Mouse (Mus musculus) stomach, embryonic 15.5 days (tissue): ENCODE measurements around the gene Hs3st6. TPM values are rescaled to one million over a fixed set of nuclear protein-coding genes. Genes with fewer than 3 reads are reported as not detected.

Source experiments
- ATAC-seq: fragments of 200-750 bp; cut with Nextera tagmentation; 2 replicates; pipeline ENCODE4 v1.8.0; 2017; ENCODE audit warnings: low read depth, moderate number of reproducible peaks, moderate TSS enrichment; ENCODE audit not compliant: insufficient read depth, low FRiP score
- H3K27ac ChIP-seq: fragments of 300-500 bp; sonication (generic); 2 replicates; pipeline ENCODE4 v1.5.1; 2015; ENCODE audit warnings: mild to moderate bottlenecking, inconsistent platforms
- H3K27me3 ChIP-seq: fragments of 300-500 bp; sonication (generic); replicated peaks from 2 replicates; pipeline ENCODE4 v1.6.1; 2015; ENCODE audit warnings: inconsistent platforms
- H3K36me3 ChIP-seq: fragments of 300-500 bp; sonication (generic); 2 replicates; pipeline ENCODE4 v1.6.1; 2015; ENCODE audit warnings: inconsistent platforms
- H3K4me1 ChIP-seq: fragments of 300-500 bp; sonication (generic); 2 replicates; pipeline ENCODE4 v1.6.1; 2015; ENCODE audit warnings: inconsistent platforms
- H3K4me2 ChIP-seq: fragments of 300-500 bp; sonication (generic); 2 replicates; pipeline ENCODE4 v1.6.1; 2015; ENCODE audit warnings: mild to moderate bottlenecking, inconsistent platforms
- H3K4me3 ChIP-seq: fragments of 300-500 bp; sonication (generic); replicated peaks from 2 replicates; pipeline ENCODE4 v1.5.1; 2015; ENCODE audit warnings: inconsistent platforms
- H3K9ac ChIP-seq: fragments of 300-500 bp; sonication (generic); 2 replicates; pipeline ENCODE4 v1.6.1; 2015; ENCODE audit warnings: inconsistent platforms
- H3K9me3 ChIP-seq: fragments of 300-500 bp; sonication (generic); 2 replicates; pipeline ENCODE4 v1.6.1; 2016; ENCODE audit warnings: inconsistent platforms
- whole genome bisulfite sequencing: fragments of 180-500 bp; shearing (Covaris S2); methylation state at CpG from one replicate; pipeline ENCODE4 v1.1.7; 2015; 5-methylcytosine and 5-hydroxymethylcytosine counted together
- polyA plus RNA-seq: library from polyadenylated mRNA; unstranded; fragments of >200 nt; fragmentation: Nextera tagmentation; extraction: Ambion mirVana; gene quantifications from 2 replicates; pipeline ENCODE4 v1.2.1, GENCODE M21; 2015

The Hs3st6 gene
- polyA plus RNA-seq, 1 experiment from 2014 or later, result 1.5 TPM

DNA sequence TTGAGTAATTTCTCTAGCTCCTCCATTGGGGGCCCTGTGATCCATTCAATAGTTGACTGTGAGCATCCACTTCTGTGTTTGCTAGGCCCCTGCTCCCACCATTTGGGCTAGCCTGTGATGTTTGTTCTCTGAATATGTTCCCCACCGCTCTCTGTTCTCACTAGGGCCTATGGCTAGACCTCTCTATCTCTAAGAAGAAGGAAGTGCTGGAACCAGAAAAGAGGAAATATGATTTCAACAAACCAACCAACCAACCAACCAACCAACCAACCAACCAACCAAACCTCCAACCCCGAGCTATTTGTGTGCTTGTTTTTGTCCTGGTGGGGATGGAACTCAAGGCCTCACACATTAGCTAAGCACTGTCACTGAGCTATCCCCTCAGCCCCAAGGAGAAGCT is 28.0 kb downstream of the Hs3st6 start:
- no peak overlapping the region for H3K4me3 ChIP-seq
- WGBS, result 83% methylated on average over 2 of the region's 2 CpGs

DNA sequence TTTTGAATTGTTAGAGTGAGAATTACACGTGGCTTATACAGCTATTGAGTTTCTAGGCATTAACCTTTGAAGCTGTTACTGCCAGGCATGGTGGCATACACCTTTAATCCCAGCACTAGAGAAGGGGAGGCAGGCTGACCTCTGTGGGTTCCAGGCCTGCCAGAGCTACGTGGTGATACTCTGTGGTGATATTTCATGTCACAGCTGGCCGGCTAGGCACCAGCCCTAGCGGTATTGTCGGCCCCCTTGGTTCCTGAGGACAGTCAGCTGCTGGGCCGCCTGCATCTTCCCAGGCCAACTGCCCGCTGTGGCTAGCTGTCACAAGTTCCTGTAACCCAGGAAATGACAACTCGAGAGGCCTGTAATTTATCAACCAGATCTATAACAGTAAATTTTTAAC is 39.4 kb downstream of the Hs3st6 start:
- H3K4me1 ChIP-seq, result no peaks in the 10 kb centered on the region
- H3K27me3 ChIP-seq, result no peaks in the 10 kb centered on the region
- H3K4me3 ChIP-seq, result no peak overlapping the region
- H3K9ac ChIP-seq, result no peak overlapping the region
- H3K27ac ChIP-seq, result no peak overlapping the region
- ATAC-seq, result no peak
- no peaks in the 10 kb centered on the region for H3K9me3 ChIP-seq
- WGBS, result 42% methylated on average over 8 of the region's 8 CpGs
- H3K4me2 ChIP-seq, result no peak overlapping the region
- no peaks in the 10 kb centered on the region for H3K36me3 ChIP-seq

More for the DNA sequence above, 28.0 kb downstream of the Hs3st6 start:
- H3K4me2 ChIP-seq, result no peak overlapping the region
- H3K9ac ChIP-seq, result no peak overlapping the region
- H3K4me1 ChIP-seq, result no peaks in the 10 kb centered on the region
- no peak overlapping the region for H3K27ac ChIP-seq
- no peaks in the 10 kb centered on the region for H3K27me3 ChIP-seq
- no peak for ATAC-seq
- no peaks in the 10 kb centered on the region for H3K9me3 ChIP-seq
- H3K36me3 ChIP-seq, result no peaks in the 10 kb centered on the region

DNA sequence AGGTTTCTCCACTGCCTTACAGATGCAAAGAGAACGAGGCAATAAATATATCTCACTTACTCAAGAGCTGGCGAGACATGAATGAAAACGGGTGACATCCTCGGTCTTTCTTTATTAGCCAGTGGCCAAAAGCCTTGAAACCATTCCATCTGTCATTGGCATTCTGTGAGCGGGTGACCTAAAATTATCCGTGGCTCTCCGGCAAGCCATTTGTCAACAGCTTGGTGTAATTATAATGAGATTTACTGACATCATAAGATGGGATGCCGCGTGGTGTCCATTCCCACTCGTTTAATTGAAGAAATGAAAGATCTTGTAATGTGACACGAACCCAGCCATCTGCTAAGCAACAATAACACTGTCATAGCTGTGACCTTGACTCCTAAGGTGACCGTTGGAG is 42.0 kb downstream of the Hs3st6 start:
- no peak overlapping the region for H3K4me2 ChIP-seq
- no peak overlapping the region for H3K27ac ChIP-seq
- 73% methylated on average over 12 of the region's 12 CpGs for WGBS
- H3K4me3 ChIP-seq, result no peak overlapping the region
- no peaks in the 10 kb centered on the region for H3K27me3 ChIP-seq
- no peaks in the 10 kb centered on the region for H3K9me3 ChIP-seq
- no peaks in the 10 kb centered on the region for H3K36me3 ChIP-seq
- no peak overlapping the region for H3K9ac ChIP-seq
- no peak for ATAC-seq
- no peaks in the 10 kb centered on the region for H3K4me1 ChIP-seq

DNA sequence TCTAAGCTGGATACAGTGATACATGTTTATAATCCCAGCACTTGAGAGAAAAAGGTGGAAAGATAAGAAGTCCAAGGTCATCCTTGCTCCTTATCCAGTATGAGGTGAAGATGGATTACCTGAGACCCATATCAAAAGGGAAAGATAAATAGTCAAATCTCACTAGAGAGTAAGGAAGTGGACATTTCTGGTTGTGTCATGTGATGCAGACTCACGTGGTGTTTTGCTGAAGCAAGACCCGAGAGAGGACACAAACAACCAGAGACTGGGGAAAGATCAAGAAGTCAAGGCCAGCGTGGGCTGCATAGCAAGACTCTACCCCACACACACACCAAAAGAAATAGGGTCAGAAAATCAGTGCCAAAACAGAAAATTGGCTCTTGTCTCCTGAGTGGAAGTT is 44.2 kb downstream of the Hs3st6 start:
- Histone ChIP-seq H3K9me3 (no peaks in the 10 kb centered on the region), H3K4me3 (no peak overlapping the region), H3K9ac (no peak overlapping the region), H3K27me3 (no peaks in the 10 kb centered on the region), H3K27ac (no peak overlapping the region), H3K4me1 (no peaks in the 10 kb centered on the region), H3K4me2 (no peak overlapping the region), H3K36me3 (no peaks in the 10 kb centered on the region)
- ATAC-seq, result no peak
- WGBS, result 60% methylated on average over 3 of the region's 3 CpGs

DNA sequence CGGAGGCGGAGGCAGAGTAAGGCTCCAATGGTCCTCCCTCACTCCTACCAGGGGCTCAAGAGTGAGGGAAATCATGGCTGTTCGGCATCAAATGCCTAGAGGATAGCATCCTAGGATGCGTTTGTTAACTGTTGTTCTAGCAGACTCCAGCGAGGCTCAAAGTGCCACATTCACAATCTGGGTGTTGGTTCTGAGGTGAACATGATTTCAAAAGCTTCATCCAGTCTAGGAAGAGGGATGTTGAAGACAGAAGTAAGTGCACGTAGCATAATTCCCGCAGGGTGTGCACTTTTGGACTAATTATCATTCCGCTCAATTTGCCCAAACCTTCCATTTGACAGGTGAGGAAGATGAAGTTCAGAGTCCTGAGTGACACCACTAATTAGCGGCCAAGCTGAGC is 45.4 kb downstream of the Hs3st6 start:
- H3K9ac ChIP-seq, result no peak overlapping the region
- no peaks in the 10 kb centered on the region for H3K27me3 ChIP-seq
- no peaks in the 10 kb centered on the region for H3K36me3 ChIP-seq
- 61% methylated on average over 9 of the region's 9 CpGs for WGBS
- H3K4me3 ChIP-seq, result no peak overlapping the region
- H3K4me1 ChIP-seq, result no peaks in the 10 kb centered on the region
- H3K27ac ChIP-seq, result no peak overlapping the region
- no peak for ATAC-seq
- H3K4me2 ChIP-seq, result no peak overlapping the region
- no peaks in the 10 kb centered on the region for H3K9me3 ChIP-seq

DNA sequence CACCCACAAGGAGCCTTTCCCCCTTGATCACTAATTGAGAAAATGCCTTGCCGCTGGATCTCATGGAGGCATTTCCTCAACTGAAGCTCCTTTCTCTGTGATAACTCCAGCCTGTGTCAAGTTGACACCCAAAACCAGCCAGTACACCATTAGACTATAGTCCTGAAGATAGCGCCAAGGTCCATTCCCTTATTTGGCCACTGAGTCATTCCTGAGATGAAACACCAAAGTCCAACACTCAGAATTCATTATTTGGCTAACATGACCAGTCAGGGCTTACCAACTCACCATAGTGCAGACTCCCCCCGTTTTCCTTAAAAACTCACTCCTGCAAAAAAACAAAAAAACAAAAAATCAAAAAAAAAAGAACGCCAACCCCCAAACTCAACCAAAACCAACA is 46.7 kb downstream of the Hs3st6 start:
- H3K27ac ChIP-seq, result no peak overlapping the region
- no peak for ATAC-seq
- no peaks in the 10 kb centered on the region for H3K36me3 ChIP-seq
- no peak overlapping the region for H3K9ac ChIP-seq
- H3K27me3 ChIP-seq, result peaks cover 4% of the 10 kb centered on the region
- WGBS, result 91% methylated on average over 4 of the region's 4 CpGs
- no peaks in the 10 kb centered on the region for H3K9me3 ChIP-seq
- H3K4me3 ChIP-seq, result no peak overlapping the region
- 0 out of 2 replicates have a peak, but pooled peaks cover 2% of the 10 kb centered on the region for H3K4me1 ChIP-seq
- H3K4me2 ChIP-seq, result no peak overlapping the region

DNA sequence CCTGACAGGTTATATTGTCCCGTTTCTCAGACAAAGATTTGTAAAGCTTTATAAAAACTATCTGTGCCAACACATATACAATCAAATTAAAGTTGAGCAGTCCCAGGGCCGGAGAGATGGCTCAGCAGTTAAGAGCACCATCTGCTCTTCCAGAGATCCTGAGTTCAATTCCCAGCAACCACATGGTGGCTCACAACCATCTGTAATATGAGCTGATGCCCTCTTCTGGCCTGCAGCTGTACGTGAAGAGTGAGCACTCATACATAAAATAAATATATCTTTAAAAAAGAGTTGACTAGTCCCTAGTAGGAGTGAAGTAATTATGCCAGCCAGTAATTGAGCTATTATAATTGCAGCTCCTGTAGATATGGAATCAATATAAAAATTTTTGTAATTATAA is 47.7 kb downstream of the Hs3st6 start:
- WGBS, result 54% methylated on average over 3 of the region's 3 CpGs
- H3K4me2 ChIP-seq, result no peak overlapping the region
- H3K4me3 ChIP-seq, result no peak overlapping the region
- H3K4me1 ChIP-seq, result 0 out of 2 replicates have a peak, but pooled peaks cover 5% of the 10 kb centered on the region
- peaks cover 12% of the 10 kb centered on the region for H3K27me3 ChIP-seq
- no peaks in the 10 kb centered on the region for H3K9me3 ChIP-seq
- no peak overlapping the region for H3K9ac ChIP-seq
- ATAC-seq, result no peak
- H3K27ac ChIP-seq, result no peak overlapping the region
- H3K36me3 ChIP-seq, result no peaks in the 10 kb centered on the region

DNA sequence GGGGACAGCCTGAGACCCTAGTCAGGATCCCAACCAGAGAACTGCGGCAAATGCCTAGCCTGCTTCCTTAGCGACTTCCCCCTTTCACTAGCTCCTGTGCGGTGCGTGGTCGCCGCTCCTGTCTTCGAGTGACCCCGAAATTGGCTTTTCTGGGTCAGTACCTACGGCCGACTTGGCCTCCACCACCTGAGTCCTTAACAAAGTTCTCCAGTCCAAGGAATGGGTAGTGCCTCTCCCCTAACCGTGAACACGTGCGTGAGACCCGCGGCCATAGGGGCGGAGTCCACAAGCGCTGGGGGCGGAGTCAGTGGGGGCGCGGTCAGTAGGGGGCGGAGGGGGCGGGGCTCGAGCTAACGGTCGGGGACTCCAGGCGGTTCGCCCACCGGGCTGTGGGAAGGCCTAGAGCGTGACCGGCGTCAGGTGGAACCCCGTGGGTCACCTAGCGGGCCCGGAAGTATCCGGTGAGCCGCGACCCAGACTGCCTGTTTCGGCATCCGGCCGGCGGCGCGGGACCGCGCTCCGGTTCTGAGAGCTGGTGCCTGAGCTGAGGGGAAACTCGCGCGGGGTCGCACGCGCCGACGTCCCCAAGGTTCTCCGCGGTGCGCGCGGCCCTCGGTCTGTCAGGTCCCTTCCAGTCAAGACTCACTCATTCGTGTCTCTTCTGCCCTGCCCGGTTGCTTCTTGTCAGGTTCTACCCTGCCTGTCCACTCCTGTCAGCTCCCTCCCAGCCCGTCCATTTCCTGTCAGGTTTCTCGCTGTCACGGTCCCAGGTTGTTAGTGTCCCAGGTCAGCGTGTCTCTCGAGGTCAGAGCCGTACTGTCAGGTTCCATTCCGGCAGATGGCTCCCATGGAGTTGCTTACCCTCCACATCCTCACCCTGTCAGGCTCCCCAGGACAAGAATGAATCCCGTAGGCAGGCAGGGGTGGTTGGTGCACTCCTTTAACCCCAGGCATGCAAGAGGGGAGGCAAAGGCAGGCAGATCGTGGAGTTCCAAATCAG is 51.5 kb downstream of the Hs3st6 start, which contains the start of gene Meiob:
Gene Meiob (plus strand): TSS at position 338 of the 1,000 bp plus-strand sequence.
- Histone ChIP-seq H3K27me3 (peaks cover 17% of the 10 kb centered on the region), H3K36me3 (no peaks in the 10 kb centered on the region), H3K4me2 (peak within 1 kb of the TSS; percentile 96), H3K4me3 (peak within 1 kb of the TSS; percentile 69), H3K9me3 (no peaks in the 10 kb centered on the region), H3K27ac (no peak within 1 kb of the TSS), H3K4me1 (0 out of 2 replicates have a peak, but pooled peaks cover 5% of the 10 kb centered on the region), H3K9ac (peak within 1 kb of the TSS; percentile 52)
- ATAC-seq, result peak; percentile 88
- whole genome bisulfite sequencing, result under 1% methylated on average over 67 of the region's 71 CpGs

Other genes starting within 250 kb of the Hs3st6 start
- gene Traf7, start 225.1 kb upstream of the Hs3st6 start, polyA plus RNA-seq, result 82.7 and 84.2 TPM in 2 replicates
- gene Rab26, start 218.8 kb upstream of the Hs3st6 start, polyA plus RNA-seq, result 8.3 and 11.6 TPM in 2 replicates
- gene Pkd1, start 203.2 kb upstream of the Hs3st6 start, polyA plus RNA-seq, result 27.3 and 29.0 TPM in 2 replicates
- gene Tsc2, start 120.4 kb upstream of the Hs3st6 start, polyA plus RNA-seq, result 45.4 TPM in 2 replicates
- 18.7 and 20.3 TPM in 2 replicates for gene Nthl1, start 120.3 kb upstream of the Hs3st6 start, polyA plus RNA-seq
- gene Slc9a3r2, start 102.7 kb upstream of the Hs3st6 start, polyA plus RNA-seq, result 51.0 and 53.7 TPM in 2 replicates
- 0.30 and 0.46 TPM in 2 replicates for gene Npw, start 94.5 kb upstream of the Hs3st6 start, polyA plus RNA-seq
- gene Zfp598, start 83.3 kb upstream of the Hs3st6 start, polyA plus RNA-seq, result 19.3 and 22.1 TPM in 2 replicates
- 6.3 and 6.9 TPM in 2 replicates for gene Syngr3, start 63.0 kb upstream of the Hs3st6 start, polyA plus RNA-seq
- gene Gfer, start 56.8 kb upstream of the Hs3st6 start, polyA plus RNA-seq, result 40.9 and 44.1 TPM in 2 replicates
- gene Noxo1, start 56.8 kb upstream of the Hs3st6 start, polyA plus RNA-seq, result 3.2 and 3.5 TPM in 2 replicates
- 64.4 and 68.0 TPM in 2 replicates for gene Tbl3, start 45.3 kb upstream of the Hs3st6 start, polyA plus RNA-seq
- gene Rnf151, start 34.9 kb upstream of the Hs3st6 start, polyA plus RNA-seq, result 0.19 TPM in 1 of 2 replicates, not detected in the other
- gene Rps2, start 34.9 kb upstream of the Hs3st6 start, polyA plus RNA-seq, result 1,497 and 1,515 TPM in 2 replicates
- gene Ndufb10, start 28.5 kb upstream of the Hs3st6 start, polyA plus RNA-seq, result 238 and 259 TPM in 2 replicates
- gene Rpl3l, start 25.2 kb upstream of the Hs3st6 start, polyA plus RNA-seq, result 0.15 TPM in 1 of 2 replicates, not detected in the other
- 37.0 and 41.4 TPM in 2 replicates for gene Msrb1, start 16.3 kb upstream of the Hs3st6 start, polyA plus RNA-seq
- gene Meiob, start 51.3 kb downstream of the Hs3st6 start, polyA plus RNA-seq, result 0.08 TPM in 1 of 2 replicates, not detected in the other
- gene Hagh, start 87.2 kb downstream of the Hs3st6 start, polyA plus RNA-seq, result 49.1 and 49.3 TPM in 2 replicates
- gene Fahd1, start 97.4 kb downstream of the Hs3st6 start, polyA plus RNA-seq, result 34.5 and 35.4 TPM in 2 replicates
- gene Igfals, start 113.0 kb downstream of the Hs3st6 start, polyA plus RNA-seq, result 3.9 and 4.0 TPM in 2 replicates
- gene Nubp2, start 133.4 kb downstream of the Hs3st6 start, polyA plus RNA-seq, result 49.0 and 49.6 TPM in 2 replicates
- 32.1 and 32.5 TPM in 2 replicates for gene Spsb3, start 133.7 kb downstream of the Hs3st6 start, polyA plus RNA-seq
- 26.3 and 29.3 TPM in 2 replicates for gene Eme2, start 142.1 kb downstream of the Hs3st6 start, polyA plus RNA-seq
- gene Mrps34, start 142.1 kb downstream of the Hs3st6 start, polyA plus RNA-seq, result 102 and 112 TPM in 2 replicates
- gene Nme3, start 143.5 kb downstream of the Hs3st6 start, polyA plus RNA-seq, result 77.5 and 79.8 TPM in 2 replicates
- 29.2 and 31.3 TPM in 2 replicates for gene Mapk8ip3, start 184.0 kb downstream of the Hs3st6 start, polyA plus RNA-seq
- 183 and 204 TPM in 2 replicates for gene Jpt2, start 207.7 kb downstream of the Hs3st6 start, polyA plus RNA-seq